Mouse (Mus musculus) kidney, postnatal 36 days (tissue): ENCODE measurements at regions not wholly inside any gene's neighbourhood (a gene's known extent, or its start where the extent isn't known, plus 50 kb on each side); places are given as distances from the start of the nearest gene placed in this dataset.
"Not testable (repeated sequence)": the region's sequence is repeated elsewhere in the genome, so short reads cannot be mapped to it uniquely, and the experiment has no call there.

Experiments
- DNase-seq, 2 experiments: peaks; one replicate each; pipeline ENCODE4 v3.0.0; 2021 to 2022; ENCODE audit warnings: mixed read lengths in 2 of 2

GRCm38 (mm10) chr3:31508471-31508870 lies 198.3 kb upstream of the Slc7a14 start:
- DNase-seq: no peak

GRCm38 (mm10) chr3:31499201-31499968 lies 189.2 kb upstream of the Slc7a14 start:
- DNase-seq: no peak

- no peak for DNase-seq
Observed at GRCm38 (mm10) chr3:31495287-31495686, 185.1 kb upstream of the Slc7a14 start.

- peak; percentile 11 to 30 for DNase-seq
Observed at GRCm38 (mm10) chr3:31494706-31495105, 184.5 kb upstream of the Slc7a14 start.

GRCm38 (mm10) chr3:31491736-31492135 lies 181.6 kb upstream of the Slc7a14 start:
- not testable (repeated sequence) for DNase-seq

GRCm38 (mm10) chr3:31487596-31487995 lies 177.4 kb upstream of the Slc7a14 start:
- DNase-seq: no peak

- DNase-seq: no peak
Observed at GRCm38 (mm10) chr3:31481964-31482363, 171.8 kb upstream of the Slc7a14 start.

GRCm38 (mm10) chr3:31467882-31468281 lies 157.7 kb upstream of the Slc7a14 start:
- DNase-seq: no peak

- no peak for DNase-seq
Observed at GRCm38 (mm10) chr3:31464260-31464659, 154.1 kb upstream of the Slc7a14 start.

- DNase-seq: peak; percentile 2 to 64
Observed at GRCm38 (mm10) chr3:31459456-31459855, 149.3 kb upstream of the Slc7a14 start.

- DNase-seq: no peak
Observed at GRCm38 (mm10) chr3:31457938-31458337, 147.8 kb upstream of the Slc7a14 start.

- DNase-seq: no peak
Observed at GRCm38 (mm10) chr3:31455031-31455430, 144.9 kb upstream of the Slc7a14 start.

GRCm38 (mm10) chr3:31444861-31445260 lies 134.7 kb upstream of the Slc7a14 start:
- DNase-seq: no peak

- DNase-seq: no peak
Observed at GRCm38 (mm10) chr3:31444311-31444710, 134.1 kb upstream of the Slc7a14 start.

- DNase-seq: no peak
Observed at GRCm38 (mm10) chr3:31443894-31444293, 133.7 kb upstream of the Slc7a14 start.

- DNase-seq: no peak
Observed at GRCm38 (mm10) chr3:31440282-31440681, 130.1 kb upstream of the Slc7a14 start.

- peak in 1 of 2 experiments; percentile 5 for DNase-seq
Observed at GRCm38 (mm10) chr3:31437970-31438369, 127.8 kb upstream of the Slc7a14 start.

- no peak for DNase-seq
Observed at GRCm38 (mm10) chr3:31435204-31435963, 125.2 kb upstream of the Slc7a14 start.

- peak in 1 of 2 experiments; percentile 4 for DNase-seq
Observed at GRCm38 (mm10) chr3:31433201-31433600, 123.0 kb upstream of the Slc7a14 start.

- no peak for DNase-seq
Observed at GRCm38 (mm10) chr3:31423517-31423916, 113.3 kb upstream of the Slc7a14 start.

GRCm38 (mm10) chr3:31408802-31409201 lies 98.6 kb upstream of the Slc7a14 start:
- no peak for DNase-seq

GRCm38 (mm10) chr3:31405880-31406279 lies 95.7 kb upstream of the Slc7a14 start:
- no peak for DNase-seq

- DNase-seq: no peak
Observed at GRCm38 (mm10) chr3:31399136-31399535, 89.0 kb upstream of the Slc7a14 start.

- no peak for DNase-seq
Observed at GRCm38 (mm10) chr3:31394533-31394932, 84.4 kb upstream of the Slc7a14 start.
